Mouse (Mus musculus) forebrain, embryonic 11.5 days (tissue): ENCODE data around the gene Tnfrsf8. TPM values are rescaled to one million over a fixed set of nuclear protein-coding genes. Genes with fewer than 3 reads are reported as not detected.

Source experiments
- ATAC-seq: fragments of 200-750 bp; cut with Nextera tagmentation; replicated peaks from 2 replicates; pipeline ENCODE4 v1.8.0; 2017; ENCODE audit warnings: moderate TSS enrichment; ENCODE audit not compliant: low FRiP score
- DNase-seq: peaks from one replicate; pipeline ENCODE4 v3.0.0-alpha.2; 2017; ENCODE audit warnings: low spot score
- H3K27ac ChIP-seq: fragments of 300-500 bp; sonication (generic); 2 replicates; pipeline ENCODE4 v1.5.1; 2014; ENCODE audit warnings: low read depth, low read length
- H3K27me3 ChIP-seq: fragments of 300-500 bp; sonication (generic); 2 replicates; pipeline ENCODE4 v1.6.1; 2014; ENCODE audit warnings: mild to moderate bottlenecking, low read length, mixed read lengths; ENCODE audit not compliant: control insufficient read depth, insufficient read depth
- H3K36me3 ChIP-seq: fragments of 300-500 bp; sonication (generic); 2 replicates; pipeline ENCODE4 v1.6.1; 2014; ENCODE audit warnings: mild to moderate bottlenecking, low read length, moderate library complexity, mixed read lengths; ENCODE audit not compliant: control insufficient read depth, insufficient read depth
- H3K4me1 ChIP-seq: fragments of 300-500 bp; sonication (generic); replicated peaks from 2 replicates; pipeline ENCODE4 v1.6.1; 2014; ENCODE audit warnings: low read length, mixed read lengths; ENCODE audit not compliant: control insufficient read depth, insufficient read depth
- H3K4me2 ChIP-seq: fragments of 300-500 bp; sonication (generic); 2 replicates; pipeline ENCODE4 v1.6.1; 2014; ENCODE audit warnings: low read depth, mild to moderate bottlenecking, low read length, moderate library complexity, mixed read lengths; ENCODE audit not compliant: severe bottlenecking
- H3K4me3 ChIP-seq: fragments of 300-500 bp; sonication (generic); 2 replicates; pipeline ENCODE4 v1.5.1; 2014; ENCODE audit warnings: low read depth, low read length
- H3K9ac ChIP-seq: fragments of 300-500 bp; sonication (generic); 2 replicates; pipeline ENCODE4 v1.6.1; 2014; ENCODE audit warnings: low read length
- H3K9me3 ChIP-seq: fragments of 300-500 bp; sonication (generic); 2 replicates; pipeline ENCODE4 v1.6.1; 2016; ENCODE audit warnings: low read length, mixed read lengths; ENCODE audit not compliant: control insufficient read depth
- WGBS: fragments of 180-500 bp; shearing (Covaris S2); extraction: QIAGEN DNeasy Blood & Tissue Kit; methylation state at CpG from one replicate; pipeline ENCODE4 v1.1.7; 2014; 5-methylcytosine and 5-hydroxymethylcytosine counted together
- polyA plus RNA-seq: library from polyadenylated mRNA; unstranded; fragments of >200 nt; fragmentation: Nextera tagmentation; extraction: Ambion mirVana; gene quantifications from 2 replicates; pipeline ENCODE4 v1.2.1, GENCODE M21; 2014

Gene Tnfrsf8
- polyA plus RNA-seq, 1 experiment from 2014 or later = not detected

- ATAC-seq = no peak
- Histone ChIP-seq H3K4me1 (no peaks in the 10 kb centered on the region), H3K4me2 (no peak overlapping the region), H3K9ac (no peak overlapping the region), H3K27me3 (no peaks in the 10 kb centered on the region), H3K9me3 (no peaks in the 10 kb centered on the region), H3K27ac (no peak overlapping the region), H3K4me3 (no peak overlapping the region), H3K36me3 (no peaks in the 10 kb centered on the region)
- no peak for DNase-seq
- 83% methylated on average over 8 of the region's 8 CpGs for WGBS
These were observed 62.4 kb downstream of the Tnfrsf8 start for GRCm38 (mm10) chr4:145252611-145253010.

- no peak overlapping the region for H3K27ac ChIP-seq
- H3K9ac ChIP-seq = no peak overlapping the region
- DNase-seq (no peak), ATAC-seq (no peak)
- H3K36me3 ChIP-seq = no peaks in the 10 kb centered on the region
- no peak overlapping the region for H3K4me3 ChIP-seq
- no peaks in the 10 kb centered on the region for H3K4me1 ChIP-seq
- H3K27me3 ChIP-seq = peaks cover under 1% of the 10 kb centered on the region; the same call in 1 of the 2 replicates
- no peaks in the 10 kb centered on the region for H3K9me3 ChIP-seq
- no peak overlapping the region for H3K4me2 ChIP-seq
- WGBS = 90% methylated on average over 4 of the region's 4 CpGs
These were observed 63.4 kb downstream of the Tnfrsf8 start for GRCm38 (mm10) chr4:145251546-145251945.

GRCm38 (mm10) chr4:145250002-145250401 lies 65.0 kb downstream of the Tnfrsf8 start:
- Histone ChIP-seq H3K27ac (no peak overlapping the region), H3K27me3 (peaks cover 5% of the 10 kb centered on the region), H3K4me1 (0 out of 2 replicates have a peak, but pooled peaks cover 2% of the 10 kb centered on the region), H3K36me3 (no peaks in the 10 kb centered on the region), H3K4me3 (no peak overlapping the region), H3K9ac (no peak overlapping the region), H3K4me2 (no peak overlapping the region), H3K9me3 (no peaks in the 10 kb centered on the region)
- WGBS = 87% methylated on average over 4 of the region's 4 CpGs
- DNase-seq (no peak), ATAC-seq (no peak)

DNA sequence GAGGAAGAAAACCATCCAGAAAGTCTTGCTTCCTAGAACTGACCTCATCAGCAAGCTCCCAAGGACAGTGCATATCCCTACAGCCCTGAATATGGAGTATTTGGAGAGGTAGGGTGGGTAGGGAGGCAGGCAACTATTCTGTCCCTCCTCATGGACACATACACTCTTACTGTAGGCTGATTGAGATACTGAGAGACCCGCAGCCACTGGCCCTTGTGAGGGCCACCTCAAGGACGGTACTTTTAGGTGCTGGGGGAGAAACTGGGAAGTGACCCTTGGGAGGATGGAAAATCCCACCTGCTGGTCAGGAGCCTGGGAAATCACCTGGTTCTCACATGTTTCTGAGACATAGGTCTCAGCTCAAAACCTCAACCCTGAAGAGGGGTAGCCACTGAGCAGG lies 67.4 kb downstream of the Tnfrsf8 start:
- 0 out of 2 replicates have a peak, but pooled peaks cover 2% of the 10 kb centered on the region for H3K4me1 ChIP-seq
- WGBS = 78% methylated on average over 2 of the region's 2 CpGs
- H3K27ac ChIP-seq = no peak overlapping the region
- DNase-seq (no peak), ATAC-seq (no peak)
- no peak overlapping the region for H3K4me2 ChIP-seq
- no peak overlapping the region for H3K4me3 ChIP-seq
- no peaks in the 10 kb centered on the region for H3K36me3 ChIP-seq
- no peaks in the 10 kb centered on the region for H3K9me3 ChIP-seq
- H3K27me3 ChIP-seq = peaks cover 5% of the 10 kb centered on the region
- H3K9ac ChIP-seq = no peak overlapping the region

DNA sequence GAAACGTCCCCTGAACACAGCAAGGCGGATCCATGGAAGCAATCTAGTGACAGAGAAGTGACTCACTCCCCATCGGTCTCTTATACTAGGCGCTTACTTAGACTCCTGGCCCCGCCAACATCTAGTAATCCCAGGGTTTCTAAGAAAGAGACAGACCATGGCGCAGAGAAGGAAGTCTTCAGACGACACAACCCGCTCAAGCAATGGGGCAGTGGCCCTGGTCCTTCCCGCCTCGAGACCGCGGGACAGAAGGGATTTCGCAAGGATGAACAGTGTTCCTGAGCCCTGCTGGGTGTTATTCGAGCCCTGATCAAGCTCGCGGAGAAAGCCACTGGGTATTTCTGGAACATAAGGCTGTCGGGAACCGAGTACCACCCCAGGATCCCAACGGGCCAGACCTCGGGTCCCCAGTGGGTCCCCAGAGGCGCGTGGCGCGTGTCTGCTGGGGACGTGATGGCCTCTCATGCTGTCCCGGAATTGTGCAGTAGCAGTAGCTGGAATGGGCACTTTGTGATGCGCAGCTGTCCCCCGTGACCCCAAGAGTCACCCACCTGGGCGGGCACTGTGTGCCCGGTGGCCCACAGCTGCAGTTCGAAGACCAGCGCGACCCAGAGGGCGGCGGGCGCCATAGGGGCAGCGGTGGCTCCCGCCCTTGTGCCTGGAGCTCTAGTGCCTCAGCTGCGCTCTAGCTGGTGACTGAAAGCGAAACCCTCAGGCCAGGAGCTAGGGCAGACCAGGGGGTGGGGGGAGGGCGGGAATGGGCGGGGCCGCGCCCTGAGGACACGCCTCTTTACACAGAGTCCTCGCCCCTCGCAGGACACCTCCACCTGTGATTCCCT lies 68.6 kb downstream of the Tnfrsf8 start, which contains the start of gene Tnfrsf1b:
TSS of gene Tnfrsf1b (minus strand) at position 698 of the 839 bp plus-strand sequence.
- Histone ChIP-seq H3K27me3 (peaks cover 5% of the 10 kb centered on the region), H3K9me3 (no peaks in the 10 kb centered on the region), H3K4me2 (peak within 1 kb of the TSS; percentile 67), H3K9ac (peak within 1 kb of the TSS; percentile 51), H3K4me1 (0 out of 2 replicates have a peak, but pooled peaks cover 2% of the 10 kb centered on the region), H3K36me3 (no peaks in the 10 kb centered on the region), H3K27ac (no peak within 1 kb of the TSS), H3K4me3 (peak within 1 kb of the TSS; percentile 35)
- DNase-seq = peak; percentile 55
- ATAC-seq = peak; percentile 83
- WGBS = under 1% methylated on average over 45 of the region's 47 CpGs

GRCm38 (mm10) chr4:145245581-145245980 lies 69.4 kb downstream of the Tnfrsf8 start:
- WGBS = 87% methylated on average over 3 of the region's 3 CpGs
- H3K27ac ChIP-seq = no peak overlapping the region
- DNase-seq = no peak
- H3K4me2 ChIP-seq = no peak overlapping the region; the same call in 1 of the 2 replicates
- no peak for ATAC-seq
- no peaks in the 10 kb centered on the region for H3K36me3 ChIP-seq
- no peak overlapping the region for H3K9ac ChIP-seq
- no peaks in the 10 kb centered on the region for H3K9me3 ChIP-seq
- no peak overlapping the region for H3K4me3 ChIP-seq
- 0 out of 2 replicates have a peak, but pooled peaks cover 2% of the 10 kb centered on the region for H3K4me1 ChIP-seq
- H3K27me3 ChIP-seq = peaks cover 5% of the 10 kb centered on the region

GRCm38 (mm10) chr4:145244676-145245075 lies 70.3 kb downstream of the Tnfrsf8 start:
- H3K36me3 ChIP-seq = no peaks in the 10 kb centered on the region
- peaks cover 5% of the 10 kb centered on the region for H3K27me3 ChIP-seq
- H3K9ac ChIP-seq = no peak overlapping the region
- 84% methylated on average over 2 of the region's 2 CpGs for WGBS
- no peaks in the 10 kb centered on the region for H3K9me3 ChIP-seq
- H3K4me1 ChIP-seq = 0 out of 2 replicates have a peak, but pooled peaks cover 2% of the 10 kb centered on the region
- H3K4me3 ChIP-seq = no peak overlapping the region
- DNase-seq (no peak), ATAC-seq (no peak)
- no peak overlapping the region for H3K4me2 ChIP-seq
- no peak overlapping the region for H3K27ac ChIP-seq

GRCm38 (mm10) chr4:145242719-145243350 lies 72.1 kb downstream of the Tnfrsf8 start:
- no peak overlapping the region for H3K4me2 ChIP-seq
- H3K27ac ChIP-seq = no peak overlapping the region
- H3K9ac ChIP-seq = no peak overlapping the region
- H3K4me1 ChIP-seq = 0 out of 2 replicates have a peak, but pooled peaks cover 2% of the 10 kb centered on the region
- H3K4me3 ChIP-seq = no peak overlapping the region
- peaks cover 5% of the 10 kb centered on the region for H3K27me3 ChIP-seq
- no peaks in the 10 kb centered on the region for H3K9me3 ChIP-seq
- ATAC-seq (no peak), DNase-seq (no peak)
- no peaks in the 10 kb centered on the region for H3K36me3 ChIP-seq
- WGBS = 71% methylated on average over 1 of the region's 1 CpGs
